Mouse (Mus musculus) urinary bladder, adult 2 months (tissue): ENCODE data around the gene Kcnj8. TPM values are rescaled to one million over a fixed set of nuclear protein-coding genes. Genes with fewer than 3 reads are reported as not detected.

Experiments
- DNase-seq: peaks from one replicate; pipeline ENCODE4 v3.0.0; 2022; ENCODE audit warnings: low spot score
- polyA plus RNA-seq: library from polyadenylated mRNA; depleted of rRNA; stranded (reverse); fragments of >200 nt; gene quantifications from 2 replicates; pipeline ENCODE4 v1.2.3, GENCODE M21; 2012; rRNA removed

Gene Kcnj8
- 21.7 and 24.0 TPM in 2 replicates for polyA plus RNA-seq

GRCm38 (mm10) chr6:142571055-142571618 lies at the start of gene Kcnj8:
Gene Kcnj8, minus strand, starts transcription at chr6:142571614.
- peak; percentile 63 for DNase-seq

GRCm38 (mm10) chr6:142616659-142617058 lies 45.2 kb upstream of the Kcnj8 start:
- DNase-seq, result no peak

GRCm38 (mm10) chr6:142614324-142614723 lies 42.9 kb upstream of the Kcnj8 start:
- no peak for DNase-seq

- no peak for DNase-seq
Measured at GRCm38 (mm10) chr6:142612366-142612765, 41.0 kb upstream of the Kcnj8 start.

- DNase-seq, result no peak
Measured at GRCm38 (mm10) chr6:142609401-142610373, 38.3 kb upstream of the Kcnj8 start.

GRCm38 (mm10) chr6:142607080-142607479 lies 35.7 kb upstream of the Kcnj8 start:
- DNase-seq, result no peak

GRCm38 (mm10) chr6:142602772-142603171 lies 31.4 kb upstream of the Kcnj8 start:
- DNase-seq, result no peak

GRCm38 (mm10) chr6:142578831-142579230 lies 7.4 kb upstream of the Kcnj8 start:
- DNase-seq, result no peak

GRCm38 (mm10) chr6:142577801-142578200 lies 6.4 kb upstream of the Kcnj8 start:
- DNase-seq, result no peak

GRCm38 (mm10) chr6:142572876-142573275 lies 1.5 kb upstream of the Kcnj8 start:
- DNase-seq, result no peak

GRCm38 (mm10) chr6:142571629-142572360 lies 381 bp upstream of the Kcnj8 start:
- DNase-seq, result no peak

- no peak for DNase-seq
Measured at GRCm38 (mm10) chr6:142570046-142570770, 1.2 kb downstream of the Kcnj8 start.

- DNase-seq, result no peak
Measured at GRCm38 (mm10) chr6:142568713-142569357, 2.6 kb downstream of the Kcnj8 start.

GRCm38 (mm10) chr6:142567452-142567851 lies 4.0 kb downstream of the Kcnj8 start:
- no peak for DNase-seq

GRCm38 (mm10) chr6:142564746-142565145 lies 6.7 kb downstream of the Kcnj8 start:
- no peak for DNase-seq

- no peak for DNase-seq
Measured at GRCm38 (mm10) chr6:142561151-142561550, 10.3 kb downstream of the Kcnj8 start.

- DNase-seq, result no peak
Measured at GRCm38 (mm10) chr6:142558772-142559679, 12.4 kb downstream of the Kcnj8 start.

- DNase-seq, result no peak
Measured at GRCm38 (mm10) chr6:142558076-142558475, 13.3 kb downstream of the Kcnj8 start.

- no peak for DNase-seq
Measured at GRCm38 (mm10) chr6:142555988-142556387, 15.4 kb downstream of the Kcnj8 start.

- no peak for DNase-seq
Measured at GRCm38 (mm10) chr6:142551482-142551881, 19.9 kb downstream of the Kcnj8 start.
